Mouse (Mus musculus): Measurements from ENCODE around the gene Gm9837. TPM values are rescaled to one million over a fixed set of nuclear protein-coding genes. Genes with fewer than 3 reads are reported as not detected.
"Not testable (repeated sequence)": the region's sequence is repeated elsewhere in the genome, so short reads cannot be mapped to it uniquely, and the experiment has no call there.

Gm9837 gene
- total RNA-seq, 2 experiments from 2014 or later = not detected

GRCm38 (mm10) chr11:53428716-53429057, 41.6 kb downstream of the Gm9837 start:
- no peak for ATAC-seq (replicated peaks; ENCODE audit: poor library complexity, severe bottlenecking)

GRCm38 (mm10) chr11:53427993-53428715, 42.1 kb downstream of the Gm9837 start:
- ATAC-seq (replicated peaks; ENCODE audit: poor library complexity, severe bottlenecking) = no peak

GRCm38 (mm10) chr11:53426914-53427313, 43.4 kb downstream of the Gm9837 start:
- not testable (repeated sequence) for ATAC-seq (replicated peaks; ENCODE audit: poor library complexity, severe bottlenecking)

- no peak for ATAC-seq (replicated peaks; ENCODE audit: poor library complexity, severe bottlenecking)
Observed at GRCm38 (mm10) chr11:53425711-53426255, 44.5 kb downstream of the Gm9837 start.

- ATAC-seq (replicated peaks; ENCODE audit: poor library complexity, severe bottlenecking) = no peak
Observed at GRCm38 (mm10) chr11:53425251-53425650, 45.0 kb downstream of the Gm9837 start.

- ATAC-seq (replicated peaks; ENCODE audit: poor library complexity, severe bottlenecking) = no peak
Observed at GRCm38 (mm10) chr11:53424826-53425225, 45.5 kb downstream of the Gm9837 start.

- no peak for ATAC-seq (replicated peaks; ENCODE audit: poor library complexity, severe bottlenecking)
Observed at GRCm38 (mm10) chr11:53423036-53423435, 47.2 kb downstream of the Gm9837 start, which contains the start of gene Leap2. TSS of gene Leap2 (minus strand) at chr11:53423170.

Other genes with a start within 250 kb of the Gm9837 start
- 120 and 123 TPM in 2 replicates for gene Hspa4, start 170.0 kb downstream of the Gm9837 start, total RNA-seq (2014; fragmentation: Nextera tagmentation)
- gene Hspa4, start 170.0 kb downstream of the Gm9837 start, total RNA-seq (2017) = 507 and 516 TPM in 2 replicates
- 18.5 TPM in 2 replicates for gene Zcchc10, start 145.8 kb downstream of the Gm9837 start, total RNA-seq (2014; fragmentation: Nextera tagmentation)
- 7.4 and 10.3 TPM in 2 replicates for gene Zcchc10, start 145.8 kb downstream of the Gm9837 start, total RNA-seq (2017)
- gene Aff4, start 119.6 kb downstream of the Gm9837 start, total RNA-seq (2014; fragmentation: Nextera tagmentation) = 52.9 and 69.9 TPM in 2 replicates
- 42.4 and 95.9 TPM in 2 replicates for gene Aff4, start 119.6 kb downstream of the Gm9837 start, total RNA-seq (2017)
- gene Leap2, start 47.3 kb downstream of the Gm9837 start, total RNA-seq (2014; fragmentation: Nextera tagmentation) = not detected in 2 replicates
- not detected in 2 replicates for gene Leap2, start 47.3 kb downstream of the Gm9837 start, total RNA-seq (2017)
- gene Uqcrq, start 39.6 kb downstream of the Gm9837 start, total RNA-seq (2014; fragmentation: Nextera tagmentation) = 221 and 287 TPM in 2 replicates
- gene Uqcrq, start 39.6 kb downstream of the Gm9837 start, total RNA-seq (2017) = 66.7 and 91.9 TPM in 2 replicates
- 1.1 and 1.2 TPM in 2 replicates for gene Gdf9, start 39.5 kb downstream of the Gm9837 start, total RNA-seq (2014; fragmentation: Nextera tagmentation)
- 0.39 and 0.57 TPM in 2 replicates for gene Gdf9, start 39.5 kb downstream of the Gm9837 start, total RNA-seq (2017)
- gene Gm10447, start 13.4 kb downstream of the Gm9837 start, total RNA-seq (2014; fragmentation: Nextera tagmentation) = not detected in 2 replicates
- gene Gm10447, start 13.4 kb downstream of the Gm9837 start, total RNA-seq (2017) = not detected in 2 replicates
- gene Shroom1, start 13.3 kb downstream of the Gm9837 start, total RNA-seq (2014; fragmentation: Nextera tagmentation) = 0.30 TPM in 1 of 2 replicates, not detected in the other
- gene Shroom1, start 13.3 kb downstream of the Gm9837 start, total RNA-seq (2017) = not detected in 2 replicates
- gene Gm9945, start 9.7 kb upstream of the Gm9837 start, total RNA-seq (2014; fragmentation: Nextera tagmentation) = not detected in 2 replicates
- gene Gm9945, start 9.7 kb upstream of the Gm9837 start, total RNA-seq (2017) = not detected in 2 replicates
- not detected in 2 replicates for gene Sowaha, start 9.8 kb upstream of the Gm9837 start, total RNA-seq (2014; fragmentation: Nextera tagmentation)
- not detected in 2 replicates for gene Sowaha, start 9.8 kb upstream of the Gm9837 start, total RNA-seq (2017)
- 4.4 and 4.9 TPM in 2 replicates for gene Sept8, start 48.8 kb upstream of the Gm9837 start, total RNA-seq (2014; fragmentation: Nextera tagmentation)
- 4.4 and 5.7 TPM in 2 replicates for gene Sept8, start 48.8 kb upstream of the Gm9837 start, total RNA-seq (2017)
- gene Kif3a, start 96.9 kb upstream of the Gm9837 start, total RNA-seq (2014; fragmentation: Nextera tagmentation) = 7.5 and 11.8 TPM in 2 replicates
- 2.4 and 5.7 TPM in 2 replicates for gene Kif3a, start 96.9 kb upstream of the Gm9837 start, total RNA-seq (2017)
- gene Il4, start 148.2 kb upstream of the Gm9837 start, total RNA-seq (2014; fragmentation: Nextera tagmentation) = 1.5 TPM in 1 of 2 replicates, not detected in the other
- gene Il4, start 148.2 kb upstream of the Gm9837 start, total RNA-seq (2017) = not detected in 2 replicates
- not detected in 2 replicates for gene Il13, start 164.2 kb upstream of the Gm9837 start, total RNA-seq (2014; fragmentation: Nextera tagmentation)
- not detected in 2 replicates for gene Il13, start 164.2 kb upstream of the Gm9837 start, total RNA-seq (2017)
- gene Rad50, start 236.8 kb upstream of the Gm9837 start, total RNA-seq (2014; fragmentation: Nextera tagmentation) = 58.0 and 59.9 TPM in 2 replicates
- gene Rad50, start 236.8 kb upstream of the Gm9837 start, total RNA-seq (2017) = 67.4 and 85.2 TPM in 2 replicates

Data from granulocyte monocyte progenitor cell, adult 5-6 weeks (primary cell).